7 mouse cellular contexts compared by ENCODE assay signal in the genomic region with DNA sequence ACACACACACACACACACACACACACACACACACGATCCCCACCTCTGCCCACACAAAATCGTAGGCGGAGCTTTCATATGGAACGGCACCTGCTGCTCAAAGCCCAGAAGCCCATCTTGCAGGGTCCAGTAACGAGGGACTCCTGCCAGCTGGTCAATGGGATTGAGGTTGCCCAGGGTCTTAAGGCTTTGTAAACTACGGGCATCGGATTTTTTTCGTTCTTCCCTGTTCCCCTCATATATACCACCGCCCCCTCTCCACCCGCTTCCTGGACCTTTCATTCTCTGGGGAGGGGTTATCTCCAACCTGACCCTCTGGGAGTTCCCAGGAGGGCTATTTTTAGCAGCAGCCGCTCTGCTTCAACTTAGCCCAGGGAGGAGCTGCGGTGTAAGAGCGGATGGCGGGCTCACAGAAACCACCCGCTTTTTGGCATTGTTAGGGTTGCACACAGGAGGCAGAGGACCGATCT. TPM values are rescaled to one million over a fixed set of nuclear protein-coding genes. Genes with fewer than 3 reads are reported as not detected.
DNase-seq lines count a peak whose midpoint lies in the region; ATAC-seq and TF ChIP-seq lines count a peak whose summit lies in the region.

No protein-coding gene starts in this region.

- TF ChIP-seq CTCF in lung, adult 2 months (IDR thresholded peaks at IDR 0.05; ENCODE audit: insufficient read depth, low read length): no peak
- TF ChIP-seq CTCF in bone marrow macrophage, adult 2 months (IDR thresholded peaks at IDR 0.05; ENCODE audit: low read depth, low read length): no peak

- WGBS in lung, adult 2 months: 0% methylated on average over 16 of the region's 16 CpGs
- WGBS in heart, embryonic 16.5 days: 2% methylated on average over 16 of the region's 16 CpGs
- 0% methylated on average over 16 of the region's 16 CpGs for WGBS in liver, embryonic 12.5 days (ENCODE audit: insufficient replicate concordance)

- peak overlapping the region; percentile 96 for H3K4me3 ChIP-seq in lung, adult 2 months (replicated peaks; ENCODE audit: extremely low read depth, low read depth, low read length)
- H3K4me3 ChIP-seq in bone marrow macrophage, adult 2 months (ENCODE audit: insufficient read depth, low read length): peak overlapping the region; percentile 69
- peak overlapping the region; percentile 70 for H3K4me3 ChIP-seq in heart, embryonic 16.5 days (ENCODE audit: low read length)
- peak overlapping the region; percentile 90 for H3K4me3 ChIP-seq in liver, embryonic 12.5 days

- no peaks in the 10 kb centered on the region for H3K9me3 ChIP-seq in heart, embryonic 16.5 days (replicated peaks; ENCODE audit: control insufficient read depth, low read length)
- H3K9me3 ChIP-seq in liver, embryonic 12.5 days (replicated peaks): no peaks in the 10 kb centered on the region

- DNase-seq in lung, adult 2 months: no peak
- no peak for DNase-seq in lung, postnatal 14 days
- peak; percentile 39 to 48 for DNase-seq in right cerebral cortex, adult 2 months (ENCODE audit: low spot score in 2 of 2)
- no peak for DNase-seq in B cell, adult 2 months

- peak overlapping the region; percentile 78 for H3K4me2 ChIP-seq in heart, embryonic 16.5 days (ENCODE audit: low read depth, low read length)
- peak overlapping the region; percentile 95 for H3K4me2 ChIP-seq in liver, embryonic 12.5 days

- H3K4me1 ChIP-seq in lung, adult 2 months (ENCODE audit: control insufficient read depth, insufficient read depth, low read length): peaks cover 7% of the 10 kb centered on the region
- peaks cover 8% of the 10 kb centered on the region for H3K4me1 ChIP-seq in bone marrow macrophage, adult 2 months (ENCODE audit: control insufficient read depth, insufficient read depth, low read length)
- peaks cover 26% of the 10 kb centered on the region for H3K4me1 ChIP-seq in heart, embryonic 16.5 days (ENCODE audit: control insufficient read depth, insufficient read depth, low read length)
- H3K4me1 ChIP-seq in liver, embryonic 12.5 days: peaks cover 51% of the 10 kb centered on the region

- no peak for TF ChIP-seq POLR2A in lung, adult 2 months (IDR thresholded peaks at IDR 0.05; ENCODE audit: borderline replicate concordance, extremely low read depth, low read depth, low read length)
- no peak for TF ChIP-seq POLR2A in bone marrow macrophage, adult 2 months (IDR thresholded peaks at IDR 0.05; ENCODE audit: borderline replicate concordance, low read depth, low read length)

- ATAC-seq in heart, embryonic 16.5 days (replicated peaks; ENCODE audit: extremely low read depth, insufficient read depth, low FRiP score): peak; percentile 73
- ATAC-seq in liver, embryonic 12.5 days: peak; percentile 46

- no peaks in the 10 kb centered on the region for H3K36me3 ChIP-seq in heart, embryonic 16.5 days (ENCODE audit: control insufficient read depth, insufficient read depth)
- no peaks in the 10 kb centered on the region for H3K36me3 ChIP-seq in liver, embryonic 12.5 days

- peak overlapping the region; percentile 84 for H3K9ac ChIP-seq in heart, embryonic 16.5 days (ENCODE audit: low read length)
- peak overlapping the region; percentile 97 for H3K9ac ChIP-seq in liver, embryonic 12.5 days

- H3K27me3 ChIP-seq in heart, embryonic 16.5 days (ENCODE audit: control insufficient read depth, insufficient read depth, low read length): no peaks in the 10 kb centered on the region
- H3K27me3 ChIP-seq in liver, embryonic 12.5 days (replicated peaks): no peaks in the 10 kb centered on the region

- peak overlapping the region; percentile 36 for H3K27ac ChIP-seq in bone marrow macrophage, adult 2 months (ENCODE audit: insufficient read depth, low read depth, low read length)
- H3K27ac ChIP-seq in heart, embryonic 16.5 days (ENCODE audit: low read length): peak overlapping the region; percentile 99
- peak overlapping the region; percentile 89 for H3K27ac ChIP-seq in liver, embryonic 12.5 days

RNA-seq across cellular contexts. Expression of a gene that starts 0.5 kb away (rescaled TPM):
- 43.7 and 51.6 TPM in 2 replicates for polyA plus RNA-seq in lung, adult 2 months (2012; rRNA removed)
- polyA plus RNA-seq in bone marrow macrophage, adult 2 months (2012; ENCODE audit: insufficient read depth, insufficient read length, missing spikeins): 9.6 and 12.1 TPM in 2 replicates
- polyA plus RNA-seq in heart, embryonic 16.5 days (2015; fragmentation: Nextera tagmentation; extraction: Ambion mirVana): 20.1 and 22.6 TPM in 2 replicates
- polyA plus RNA-seq in liver, embryonic 12.5 days (2016; fragmentation: Nextera tagmentation; extraction: Ambion mirVana): 23.0 and 23.9 TPM in 2 replicates

Comparison
In these comparisons a context has a peak if more than half of its experiments do, and no peak if none do; other contexts are left out.
1. DNase-seq: peak in right cerebral cortex, adult 2 months (2 of 2); none in lung, adult 2 months (single experiment), lung, postnatal 14 days (single experiment) and B cell, adult 2 months (0 of 2).
2. H3K27ac ChIP-seq: peak in every context shown above with its lines; median percentile 99 in heart, embryonic 16.5 days; 89 in liver, embryonic 12.5 days; 36 in bone marrow macrophage, adult 2 months.
3. Peak in every context shown above with its lines, with median percentiles within 50 percentile points of each other: H3K4me3 ChIP-seq.